Mouse (Mus musculus): ENCODE data around the gene Ubiad1.

Gene Ubiad1

GRCm38 (mm10) chr4:148444250-148444967, at the start of gene Ubiad1:
TSS of gene Ubiad1 (minus strand) at chr4:148444771.
- DNase-seq: peak; percentile 72

- DNase-seq: no peak
Observed at GRCm38 (mm10) chr4:148491448-148491847, 46.9 kb upstream of the Ubiad1 start.

- DNase-seq: no peak
Observed at GRCm38 (mm10) chr4:148490502-148490901, 45.9 kb upstream of the Ubiad1 start.

- no peak for DNase-seq
Observed at GRCm38 (mm10) chr4:148487841-148488240, 43.3 kb upstream of the Ubiad1 start.

- no peak for DNase-seq
Observed at GRCm38 (mm10) chr4:148484511-148484910, 39.9 kb upstream of the Ubiad1 start.

- DNase-seq: no peak
Observed at GRCm38 (mm10) chr4:148481557-148482168, 37.1 kb upstream of the Ubiad1 start.

GRCm38 (mm10) chr4:148480245-148480644, 35.7 kb upstream of the Ubiad1 start:
- no peak for DNase-seq

- DNase-seq: no peak
Observed at GRCm38 (mm10) chr4:148473496-148473895, 28.9 kb upstream of the Ubiad1 start.

GRCm38 (mm10) chr4:148472436-148473174, 28.0 kb upstream of the Ubiad1 start:
- DNase-seq: no peak

- no peak for DNase-seq
Observed at GRCm38 (mm10) chr4:148471363-148471806, 26.8 kb upstream of the Ubiad1 start.

- no peak for DNase-seq
Observed at GRCm38 (mm10) chr4:148469487-148470252, 25.1 kb upstream of the Ubiad1 start.

GRCm38 (mm10) chr4:148468396-148468795, 23.8 kb upstream of the Ubiad1 start:
- no peak for DNase-seq

GRCm38 (mm10) chr4:148466511-148467079, 22.0 kb upstream of the Ubiad1 start:
- DNase-seq: peak; percentile 63

GRCm38 (mm10) chr4:148464869-148465268, 20.3 kb upstream of the Ubiad1 start:
- DNase-seq: no peak

GRCm38 (mm10) chr4:148464301-148464700, 19.7 kb upstream of the Ubiad1 start:
- DNase-seq: no peak

- DNase-seq: no peak
Observed at GRCm38 (mm10) chr4:148463208-148463960, 18.8 kb upstream of the Ubiad1 start.

- no peak for DNase-seq
Observed at GRCm38 (mm10) chr4:148462717-148463116, 18.1 kb upstream of the Ubiad1 start.

GRCm38 (mm10) chr4:148461772-148462171, 17.2 kb upstream of the Ubiad1 start:
- DNase-seq: no peak

GRCm38 (mm10) chr4:148460656-148461284, 16.2 kb upstream of the Ubiad1 start:
- DNase-seq: no peak

- DNase-seq: no peak
Observed at GRCm38 (mm10) chr4:148455477-148456025, 11.0 kb upstream of the Ubiad1 start.

GRCm38 (mm10) chr4:148453707-148454106, 9.1 kb upstream of the Ubiad1 start:
- DNase-seq: no peak
